Mouse (Mus musculus) urinary bladder, postnatal 4 days (tissue): Measurements from ENCODE around the gene Sufu.

Experiments used
- DNase-seq, 2 experiments: peaks; one replicate each; pipeline ENCODE4 v3.0.0; 2021 to 2022; ENCODE audit warnings: low spot score in 2 of 2

The Sufu gene

GRCm38 (mm10) chr19:46394712-46395108, 2.0 kb upstream of the Sufu start:
- DNase-seq: no peak

- peak; percentile 93 to 96 for DNase-seq
Measured at GRCm38 (mm10) chr19:46395109-46396009, 1.3 kb upstream of the Sufu start, which contains the start of gene Actr1a. Gene Actr1a (minus strand): TSS chr19:46395748.

GRCm38 (mm10) chr19:46396109-46396508, 587 bp upstream of the Sufu start:
- DNase-seq: no peak

GRCm38 (mm10) chr19:46397436-46398001, 823 bp downstream of the Sufu start:
- DNase-seq: no peak

- no peak for DNase-seq
Measured at GRCm38 (mm10) chr19:46398401-46398800, 1.7 kb downstream of the Sufu start.

GRCm38 (mm10) chr19:46399372-46399771, 2.7 kb downstream of the Sufu start:
- no peak for DNase-seq

- DNase-seq: no peak
Measured at GRCm38 (mm10) chr19:46399886-46400285, 3.2 kb downstream of the Sufu start.

DNA sequence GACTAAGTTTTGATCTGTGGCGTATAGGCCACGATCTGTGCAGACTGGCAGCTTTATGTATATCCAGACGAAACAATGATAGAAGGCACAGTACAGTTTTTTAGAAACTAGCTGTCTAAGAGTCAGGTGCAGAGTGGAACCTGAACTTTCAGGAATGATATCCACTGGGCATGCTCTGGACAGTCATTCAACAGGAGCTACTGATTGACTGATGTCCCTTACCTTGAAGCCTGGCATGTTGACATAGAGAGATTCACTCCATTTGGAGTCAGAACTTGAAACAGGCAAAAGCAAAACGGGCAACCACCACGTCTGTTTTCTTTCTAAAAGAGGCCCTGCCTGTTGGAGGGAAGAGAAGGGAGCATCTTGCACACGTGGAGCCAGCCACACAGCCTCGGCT, 3.9 kb downstream of the Sufu start:
- DNase-seq: no peak

DNA sequence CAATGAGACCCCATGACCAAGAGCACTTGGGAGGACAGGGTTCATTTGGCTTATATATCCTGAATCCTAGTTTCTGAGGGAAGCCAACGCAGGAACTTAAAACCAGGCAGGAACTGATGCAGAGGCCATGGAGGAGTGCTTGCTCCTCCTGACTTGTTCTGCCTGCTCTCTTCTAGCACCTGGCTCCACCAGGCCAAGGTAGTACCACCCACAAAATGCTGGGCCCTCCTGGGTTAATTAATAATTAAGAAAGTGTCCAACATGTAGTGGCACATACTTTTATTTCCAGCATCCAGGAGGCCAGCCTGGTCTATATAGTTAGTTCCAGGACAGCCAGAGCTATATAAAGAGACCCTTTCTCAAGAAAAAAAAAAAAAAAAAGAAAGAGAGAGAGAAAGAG, 7.3 kb downstream of the Sufu start:
- no peak for DNase-seq

GRCm38 (mm10) chr19:46406592-46407386, 10.1 kb downstream of the Sufu start:
- no peak for DNase-seq

DNA sequence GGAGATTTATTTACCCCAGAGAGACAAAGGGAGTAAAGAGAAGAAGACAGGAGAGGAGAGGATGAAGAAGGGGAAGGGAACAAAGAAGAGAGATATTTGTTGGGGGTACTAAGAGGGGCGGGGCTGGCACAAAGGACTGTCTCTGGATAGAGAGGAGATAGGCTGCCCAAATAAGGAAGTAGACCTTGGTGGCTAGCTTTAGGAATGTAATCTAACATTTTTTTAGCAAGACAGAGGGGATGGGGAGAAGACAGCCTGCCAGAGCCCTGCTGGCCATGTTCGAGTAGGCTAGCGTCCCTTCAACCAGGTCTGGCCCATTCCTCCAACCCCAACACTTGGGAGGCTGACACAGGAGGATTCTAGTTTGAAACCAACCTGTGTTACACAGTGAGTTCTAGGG, 12.8 kb downstream of the Sufu start:
- DNase-seq: no peak

- DNase-seq: no peak
Measured at GRCm38 (mm10) chr19:46412056-46412805, 15.5 kb downstream of the Sufu start.

GRCm38 (mm10) chr19:46413969-46414368, 17.3 kb downstream of the Sufu start:
- no peak for DNase-seq

DNA sequence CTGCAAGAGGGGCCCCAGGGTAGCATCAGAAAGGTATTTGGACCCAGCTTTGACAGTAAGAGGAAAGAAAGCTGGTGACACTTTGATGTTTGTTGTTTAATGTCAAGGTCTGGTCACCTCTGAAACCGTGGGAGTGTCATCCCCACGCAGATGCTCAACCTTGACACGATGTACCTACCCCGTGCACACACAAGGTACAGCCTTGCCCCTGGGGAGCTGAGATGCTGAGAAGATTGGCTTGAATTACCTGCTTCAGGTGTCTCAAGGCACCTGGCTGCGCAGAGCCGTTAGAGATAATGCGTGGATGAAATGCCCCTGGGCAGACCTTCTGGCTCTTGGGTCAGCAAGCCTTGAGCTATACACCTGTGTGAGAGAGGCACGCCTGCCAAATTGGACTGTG, 17.8 kb downstream of the Sufu start:
- no peak for DNase-seq

DNA sequence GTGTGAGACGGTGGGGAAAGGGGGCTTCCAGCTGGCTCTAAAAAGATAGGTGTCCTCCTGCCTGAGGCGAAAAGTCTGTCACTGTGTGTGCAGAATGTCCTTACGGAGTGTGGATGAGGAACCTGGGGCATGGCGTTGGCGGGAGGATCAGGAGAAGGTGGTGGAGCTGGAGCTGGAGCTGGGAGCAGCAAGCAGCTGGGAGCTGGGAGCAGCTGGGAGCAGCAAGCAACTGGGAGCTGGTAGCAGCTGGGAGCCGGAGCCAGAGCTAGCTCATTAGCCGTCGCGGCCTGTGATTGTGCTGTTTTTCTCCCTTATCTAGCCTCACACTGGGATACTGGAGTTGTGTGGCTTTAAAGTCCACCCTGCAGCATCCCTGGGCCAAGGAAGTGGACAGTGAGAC, 19.6 kb downstream of the Sufu start:
- DNase-seq: no peak

DNA sequence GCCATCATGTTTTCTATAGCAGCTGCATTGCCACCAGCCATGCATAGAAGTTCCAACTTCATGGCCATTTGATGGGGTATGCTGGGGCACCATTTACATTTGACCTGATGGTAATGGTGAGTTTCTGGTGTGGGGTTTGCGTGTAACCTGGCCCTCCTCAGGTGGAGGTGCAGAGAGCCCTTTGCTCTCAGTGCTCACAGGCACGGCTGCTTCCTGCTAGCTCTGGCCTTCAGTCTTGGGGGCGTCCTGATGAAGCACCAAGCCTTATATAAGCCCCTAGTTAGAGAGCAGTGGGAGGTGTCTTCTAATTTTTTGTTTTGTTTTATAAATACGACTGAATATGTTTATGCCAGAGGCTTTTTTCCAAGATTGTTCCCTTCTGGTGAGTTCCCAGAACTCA, 21.4 kb downstream of the Sufu start:
- DNase-seq: no peak

DNA sequence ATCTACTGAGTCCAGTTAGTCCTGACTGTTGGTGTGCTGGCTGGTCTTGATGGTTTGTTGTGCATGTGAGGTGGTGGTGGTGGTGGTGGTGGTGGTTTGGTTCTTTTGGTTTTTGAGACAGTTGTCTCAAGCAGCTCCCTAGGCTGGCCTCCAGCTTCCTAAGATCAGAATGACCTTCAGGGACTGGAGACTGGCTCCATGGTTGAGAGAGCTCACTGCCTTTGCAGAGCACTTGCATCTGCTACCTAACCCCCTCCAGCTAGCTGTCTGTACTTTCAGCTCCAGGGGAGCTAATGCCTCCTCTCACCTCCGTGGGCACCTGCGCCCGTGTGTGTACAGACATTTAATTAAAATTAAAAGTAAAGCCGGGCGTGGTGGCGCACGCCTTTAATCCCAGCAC, 23.7 kb downstream of the Sufu start:
- no peak for DNase-seq

- peak in 1 of 2 experiments; percentile 22 for DNase-seq
Measured at GRCm38 (mm10) chr19:46422384-46423338, 26.0 kb downstream of the Sufu start.

- no peak for DNase-seq
Measured at GRCm38 (mm10) chr19:46425266-46425665, 28.6 kb downstream of the Sufu start.

GRCm38 (mm10) chr19:46426488-46426887, 29.8 kb downstream of the Sufu start:
- DNase-seq: no peak

DNA sequence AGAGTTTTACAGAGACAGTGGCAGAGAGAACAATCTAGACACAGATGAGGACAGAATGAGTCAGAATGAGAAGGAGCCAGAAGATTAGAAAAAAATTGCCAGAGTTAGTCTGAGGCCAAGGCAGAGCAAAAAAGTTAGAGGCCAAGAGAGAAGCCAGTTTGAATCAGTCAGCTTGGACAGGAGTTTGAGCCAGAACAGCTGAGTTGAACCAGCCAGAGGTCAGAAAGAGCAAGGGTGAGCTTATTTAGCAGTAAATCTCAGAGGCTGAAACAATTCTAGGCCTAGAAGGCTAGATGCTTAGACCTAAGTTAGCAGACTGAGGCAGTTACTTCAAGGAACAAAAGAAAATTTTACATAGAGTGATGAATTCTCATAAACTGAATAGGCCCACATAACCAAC, 32.6 kb downstream of the Sufu start:
- no peak for DNase-seq
